Mouse (Mus musculus): Measurements from ENCODE around the gene Fkbp5.

GRCm38 (mm10) chr17:28460388-28460787 lies 56.9 kb downstream of the Fkbp5 start:
- TF ChIP-seq CTCF (IDR thresholded peaks at IDR 0.05; ENCODE audit: insufficient read depth, low read depth, low read length) (no peak), POLR2A (IDR thresholded peaks at IDR 0.05; ENCODE audit: insufficient read depth, low read depth, low read length) (no peak)

Measured in olfactory bulb, adult 2 months (tissue).